Mouse (Mus musculus) splenic B cell, adult 2 months (primary cell): ENCODE measurements around the gene Olfr31.
A peak's percentile ranks its signal among the peaks of the same experiment; 100 is the strongest.

Source experiments
- DNase-seq: peaks from one replicate; pipeline ENCODE4 v3.0.0-alpha.2; 2011; ENCODE audit warnings: low read depth, low spot score
- H3K27me3 ChIP-seq: 2 replicates; pipeline ENCODE4 v1.6.1; 2012; ENCODE audit warnings: mild to moderate bottlenecking, low read length, moderate library complexity, mixed read lengths; ENCODE audit not compliant: control insufficient read depth, poor library complexity, insufficient read depth, severe bottlenecking
- H3K36me3 ChIP-seq: 2 replicates; pipeline ENCODE4 v1.6.1; 2012; ENCODE audit warnings: mild to moderate bottlenecking, low read length, moderate library complexity, mixed read lengths; ENCODE audit not compliant: control insufficient read depth, poor library complexity, insufficient read depth, severe bottlenecking

Gene Olfr31

GRCm38 (mm10) chr14:14322528-14322927 lies at the start of gene Olfr31:
Olfr31 (plus strand) TSS chr14:14322828.
- H3K36me3 ChIP-seq, result no peaks in the 10 kb centered on the region
- no peak for DNase-seq
- no peaks in the 10 kb centered on the region; the same call in none of the 2 replicates for H3K27me3 ChIP-seq

GRCm38 (mm10) chr14:14294426-14294825 lies 28.2 kb upstream of the Olfr31 start:
- Histone ChIP-seq H3K36me3 (no peaks in the 10 kb centered on the region), H3K27me3 (no peaks in the 10 kb centered on the region)
- DNase-seq, result peak; percentile 59

- Histone ChIP-seq H3K27me3 (no peaks in the 10 kb centered on the region), H3K36me3 (no peaks in the 10 kb centered on the region)
- no peak for DNase-seq
These were observed 13.7 kb upstream of the Olfr31 start for GRCm38 (mm10) chr14:14308938-14309337.

GRCm38 (mm10) chr14:14309416-14309815 lies 13.2 kb upstream of the Olfr31 start:
- Histone ChIP-seq H3K36me3 (no peaks in the 10 kb centered on the region), H3K27me3 (no peaks in the 10 kb centered on the region)
- DNase-seq, result no peak

- peak; percentile 98 for DNase-seq
- Histone ChIP-seq H3K36me3 (no peaks in the 10 kb centered on the region), H3K27me3 (no peaks in the 10 kb centered on the region)
These were observed 22.7 kb downstream of the Olfr31 start for GRCm38 (mm10) chr14:14345113-14345871.

GRCm38 (mm10) chr14:14345948-14346812 lies 23.6 kb downstream of the Olfr31 start, which contains the start of gene Il3ra:
Il3ra (plus strand) TSS chr14:14346275.
- DNase-seq, result peak; percentile 96
- Histone ChIP-seq H3K36me3 (no peaks in the 10 kb centered on the region), H3K27me3 (no peaks in the 10 kb centered on the region)

GRCm38 (mm10) chr14:14346813-14347100 lies 24.1 kb downstream of the Olfr31 start:
- Histone ChIP-seq H3K27me3 (no peaks in the 10 kb centered on the region), H3K36me3 (no peaks in the 10 kb centered on the region)
- no peak for DNase-seq

GRCm38 (mm10) chr14:14347151-14347835 lies 24.7 kb downstream of the Olfr31 start:
- peak; percentile 80 for DNase-seq
- H3K36me3 ChIP-seq, result no peaks in the 10 kb centered on the region
- no peaks in the 10 kb centered on the region for H3K27me3 ChIP-seq

GRCm38 (mm10) chr14:14347836-14348621 lies 25.4 kb downstream of the Olfr31 start:
- no peaks in the 10 kb centered on the region for H3K36me3 ChIP-seq
- peak; percentile 87 for DNase-seq

GRCm38 (mm10) chr14:14348674-14349401 lies 26.2 kb downstream of the Olfr31 start:
- DNase-seq, result peak; percentile 36
- H3K27me3 ChIP-seq, result no peaks in the 10 kb centered on the region

More at GRCm38 (mm10) chr14:14347836-14348621, 25.4 kb downstream of the Olfr31 start:
- no peaks in the 10 kb centered on the region for H3K27me3 ChIP-seq

GRCm38 (mm10) chr14:14349485-14350262 lies 27.0 kb downstream of the Olfr31 start:
- peak; percentile 89 for DNase-seq
- Histone ChIP-seq H3K27me3 (no peaks in the 10 kb centered on the region), H3K36me3 (no peaks in the 10 kb centered on the region)

More at GRCm38 (mm10) chr14:14348674-14349401, 26.2 kb downstream of the Olfr31 start:
- H3K36me3 ChIP-seq, result no peaks in the 10 kb centered on the region

- no peaks in the 10 kb centered on the region for H3K36me3 ChIP-seq
- peak; percentile 27 for DNase-seq
- no peaks in the 10 kb centered on the region for H3K27me3 ChIP-seq
These were observed 27.9 kb downstream of the Olfr31 start for GRCm38 (mm10) chr14:14350263-14351147.
